ENCODE assay signal across 10 mouse cellular contexts in the genomic region with DNA sequence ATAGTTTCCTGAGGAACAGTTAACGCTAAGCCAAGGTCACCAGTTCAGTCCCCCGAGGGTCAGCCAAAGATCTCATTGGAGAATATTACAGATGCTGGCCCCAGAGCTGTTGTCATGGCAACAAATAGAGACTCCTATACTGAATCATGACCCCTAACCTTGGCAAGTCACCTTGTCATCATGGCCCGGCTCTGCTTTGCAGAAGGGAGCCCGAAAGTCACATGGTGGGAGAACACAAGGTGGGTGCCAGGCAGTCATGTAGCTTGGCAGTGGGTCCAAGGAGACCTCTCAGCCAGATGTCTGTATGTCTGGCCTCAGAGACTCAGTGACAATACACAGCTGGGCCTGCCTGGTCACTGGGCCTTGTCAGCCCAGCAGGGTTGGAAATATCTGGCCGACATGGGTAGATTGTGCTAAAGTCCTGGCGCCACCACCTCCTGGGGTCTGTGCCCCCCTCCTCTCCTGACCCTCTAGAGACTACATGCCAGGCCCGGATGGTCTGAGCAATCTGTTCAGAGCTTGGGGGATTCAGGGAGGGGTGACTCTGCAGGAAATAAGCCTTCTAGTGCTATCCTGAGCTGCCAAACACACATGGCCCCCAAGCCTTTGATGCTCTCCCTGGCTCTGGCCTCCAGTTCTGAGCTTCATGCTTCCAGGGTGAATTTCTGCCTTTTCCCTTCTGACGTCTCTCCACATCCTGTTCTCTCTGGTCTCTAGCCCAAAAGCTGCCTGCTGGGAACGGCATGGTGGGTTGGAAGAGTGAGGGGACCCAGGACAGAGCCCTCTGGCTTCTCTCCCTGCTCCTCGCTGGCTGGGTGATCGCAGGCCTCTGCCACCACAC. TPM values are rescaled to one million over a fixed set of nuclear protein-coding genes. Genes with fewer than 3 reads are reported as not detected.
DNase-seq lines count a peak whose midpoint lies in the region; ATAC-seq and TF ChIP-seq lines count a peak whose summit lies in the region.
"Had no signal": no experiment of that assay in that cellular context is flagged by ENCODE, and none has a peak within 500 bp of the region (broad histone marks: within the 10 kb centered on the region; RNA-seq: fewer than 3 reads in every experiment).

No protein-coding gene starts in this region.

- H3K36me3 ChIP-seq in forebrain, embryonic 16.5 days (ENCODE audit: control insufficient read depth, insufficient read depth), result no peaks in the 10 kb centered on the region
- H3K36me3 ChIP-seq in forebrain, embryonic 13.5 days (ENCODE audit: poor library complexity, severe bottlenecking), result no peaks in the 10 kb centered on the region
- no peaks in the 10 kb centered on the region for H3K36me3 ChIP-seq in heart, postnatal 0 days (replicated peaks; ENCODE audit: control insufficient read depth, insufficient read depth, low read length)
- peaks cover 27% of the 10 kb centered on the region for H3K36me3 ChIP-seq in limb, embryonic 15.5 days
- H3K36me3 ChIP-seq in liver, embryonic 12.5 days, result no peaks in the 10 kb centered on the region

- peaks cover 11% of the 10 kb centered on the region for H3K4me1 ChIP-seq in forebrain, embryonic 16.5 days (replicated peaks; ENCODE audit: control insufficient read depth, insufficient read depth, low read length)
- H3K4me1 ChIP-seq in forebrain, embryonic 13.5 days, result peaks cover 10% of the 10 kb centered on the region; the same call in 1 of the 2 replicates
- H3K4me1 ChIP-seq in heart, postnatal 0 days (ENCODE audit: control insufficient read depth, insufficient read depth), result 0 out of 2 replicates have a peak, but pooled peaks cover 4% of the 10 kb centered on the region
- peaks cover 40% of the 10 kb centered on the region for H3K4me1 ChIP-seq in limb, embryonic 15.5 days
- H3K4me1 ChIP-seq in liver, embryonic 12.5 days, result peaks cover 8% of the 10 kb centered on the region; the same call in 1 of the 2 replicates

- no peaks in the 10 kb centered on the region for H3K27me3 ChIP-seq in forebrain, embryonic 16.5 days (replicated peaks; ENCODE audit: control insufficient read depth, insufficient read depth, low read length)
- H3K27me3 ChIP-seq in forebrain, embryonic 13.5 days, result peaks cover 3% of the 10 kb centered on the region; the same call in 1 of the 2 replicates
- H3K27me3 ChIP-seq in heart, postnatal 0 days (ENCODE audit: control insufficient read depth, insufficient read depth, low read length), result peaks cover 9% of the 10 kb centered on the region
- H3K27me3 ChIP-seq in limb, embryonic 15.5 days, result peaks cover 3% of the 10 kb centered on the region; the same call in 1 of the 2 replicates
- peaks cover 33% of the 10 kb centered on the region for H3K27me3 ChIP-seq in liver, embryonic 12.5 days (replicated peaks)

- no peak overlapping the region for H3K4me2 ChIP-seq in forebrain, embryonic 16.5 days (ENCODE audit: low read length)
- no peak overlapping the region for H3K4me2 ChIP-seq in forebrain, embryonic 13.5 days
- no peak overlapping the region for H3K4me2 ChIP-seq in heart, postnatal 0 days (ENCODE audit: low read depth, low read length)
- H3K4me2 ChIP-seq in limb, embryonic 15.5 days, result no peak overlapping the region
- no peak overlapping the region for H3K4me2 ChIP-seq in liver, embryonic 12.5 days

- H3K9ac ChIP-seq in forebrain, embryonic 16.5 days (replicated peaks; ENCODE audit: low read depth, low read length), result no peak overlapping the region
- H3K9ac ChIP-seq in forebrain, embryonic 13.5 days, result no peak overlapping the region
- no peak overlapping the region for H3K9ac ChIP-seq in heart, postnatal 0 days (replicated peaks; ENCODE audit: low read depth, low read length)
- H3K9ac ChIP-seq in limb, embryonic 15.5 days, result no peak overlapping the region
- H3K9ac ChIP-seq in liver, embryonic 12.5 days, result no peak overlapping the region

- H3K27ac ChIP-seq in forebrain, embryonic 16.5 days (ENCODE audit: low read length), result 0 out of 2 replicates have a peak overlapping the region, but pooled peaks have one; percentile 19
- no peak overlapping the region for H3K27ac ChIP-seq in forebrain, embryonic 13.5 days
- peak overlapping the region; percentile 16 for H3K27ac ChIP-seq in heart, postnatal 0 days (ENCODE audit: low read depth)
- H3K27ac ChIP-seq in limb, embryonic 15.5 days, result peak overlapping the region; percentile 19
- H3K27ac ChIP-seq in liver, embryonic 12.5 days, result no peak overlapping the region

- 0 out of 2 replicates have a peak, but pooled peaks have one; percentile 30 for TF ChIP-seq EP300 in heart, postnatal 0 days (IDR thresholded peaks at IDR 0.05; ENCODE audit: low read depth)

- no peaks in the 10 kb centered on the region for H3K9me3 ChIP-seq in forebrain, embryonic 16.5 days (ENCODE audit: control insufficient read depth, low read length)
- H3K9me3 ChIP-seq in forebrain, embryonic 13.5 days (replicated peaks), result no peaks in the 10 kb centered on the region
- no peaks in the 10 kb centered on the region for H3K9me3 ChIP-seq in heart, postnatal 0 days (replicated peaks; ENCODE audit: control insufficient read depth, low read length)
- no peaks in the 10 kb centered on the region for H3K9me3 ChIP-seq in limb, embryonic 15.5 days
- H3K9me3 ChIP-seq in liver, embryonic 12.5 days (replicated peaks), result no peaks in the 10 kb centered on the region

- DNase-seq in embryo, embryonic 10.5 days (ENCODE audit: low spot score), result peak; percentile 55
- peak; percentile 45 for DNase-seq in heart, postnatal 0 days (ENCODE audit: low spot score)
- no peak for DNase-seq in adrenal gland, postnatal 36 days
- DNase-seq in layer of hippocampus, adult 8-10 months (ENCODE audit: low spot score in 2 of 2), result no peak

- ATAC-seq in forebrain, embryonic 16.5 days, result no peak
- ATAC-seq in forebrain, embryonic 13.5 days, result no peak
- ATAC-seq in heart, postnatal 0 days (ENCODE audit: insufficient read depth, low read depth), result peak; percentile 52
- ATAC-seq in limb, embryonic 15.5 days (ENCODE audit: insufficient number of reproducible peaks, low FRiP score, low TSS enrichment, low read depth), result no peak
- ATAC-seq in liver, embryonic 12.5 days, result no peak

- WGBS in forebrain, embryonic 16.5 days, result 61% methylated on average over 11 of the region's 11 CpGs
- 62% methylated on average over 11 of the region's 11 CpGs for WGBS in forebrain, embryonic 13.5 days
- 51% methylated on average over 11 of the region's 11 CpGs for WGBS in heart, postnatal 0 days
- 35% methylated on average over 11 of the region's 11 CpGs for WGBS in limb, embryonic 15.5 days
- 53% methylated on average over 11 of the region's 11 CpGs for WGBS in liver, embryonic 12.5 days (ENCODE audit: insufficient replicate concordance)

- TF ChIP-seq CTCF in heart, postnatal 0 days (IDR thresholded peaks at IDR 0.05; ENCODE audit: low read depth), result no peak

- no peak overlapping the region for H3K4me3 ChIP-seq in forebrain, embryonic 16.5 days (replicated peaks; ENCODE audit: low read length)
- no peak overlapping the region for H3K4me3 ChIP-seq in forebrain, embryonic 13.5 days
- no peak overlapping the region for H3K4me3 ChIP-seq in heart, postnatal 0 days (ENCODE audit: low read depth, low read length)
- no peak overlapping the region for H3K4me3 ChIP-seq in limb, embryonic 15.5 days
- no peak overlapping the region for H3K4me3 ChIP-seq in liver, embryonic 12.5 days
- H3K4me3 ChIP-seq: myocyte had no signal

RNA-seq across cellular contexts. Expression of gene Eln, which starts 6.4 kb away (rescaled TPM):
- polyA plus RNA-seq in forebrain, embryonic 16.5 days (2015; fragmentation: Nextera tagmentation; extraction: Ambion mirVana), result 8.3 and 10.9 TPM in 2 replicates
- polyA plus RNA-seq in forebrain, embryonic 13.5 days (2015; fragmentation: Nextera tagmentation; extraction: Ambion mirVana), result 3.4 and 3.5 TPM in 2 replicates
- 313 and 411 TPM in 2 replicates for total RNA-seq in heart, postnatal 0 days (2014; rRNA removed; ENCODE audit: low replicate concordance)
- polyA plus RNA-seq in heart, postnatal 0 days (2015; fragmentation: Nextera tagmentation; extraction: Ambion mirVana), result 362 and 388 TPM in 2 replicates
- 178 and 206 TPM in 2 replicates for polyA plus RNA-seq in limb, embryonic 15.5 days (2015; fragmentation: Nextera tagmentation; extraction: Ambion mirVana)
- 10 to 100 TPM; 20.4 to 51.7 TPM for total RNA-seq in adrenal gland, postnatal 36 days (2021)
- 10 to 100 TPM; 10.1 to 14.5 (median 13.5) TPM for total RNA-seq in layer of hippocampus, adult 8-10 months (2022)
- 2.6 and 4.7 TPM in 2 replicates for polyA plus RNA-seq in liver, embryonic 12.5 days (2016; fragmentation: Nextera tagmentation; extraction: Ambion mirVana)
- polyA plus RNA-seq: C2C12 had no signal

RNA-seq across cellular contexts. Expression of gene Limk1, which starts 52.3 kb away (rescaled TPM):
- 15.2 and 19.0 TPM in 2 replicates for polyA plus RNA-seq in forebrain, embryonic 16.5 days (2015; fragmentation: Nextera tagmentation; extraction: Ambion mirVana)
- 13.8 and 14.1 TPM in 2 replicates for polyA plus RNA-seq in forebrain, embryonic 13.5 days (2015; fragmentation: Nextera tagmentation; extraction: Ambion mirVana)
- 6.9 and 12.1 TPM in 2 replicates for total RNA-seq in heart, postnatal 0 days (2014; rRNA removed; ENCODE audit: low replicate concordance)
- 2.4 TPM in 2 replicates for polyA plus RNA-seq in heart, postnatal 0 days (2015; fragmentation: Nextera tagmentation; extraction: Ambion mirVana)
- 4.7 and 7.0 TPM in 2 replicates for polyA plus RNA-seq in limb, embryonic 15.5 days (2015; fragmentation: Nextera tagmentation; extraction: Ambion mirVana)
- total RNA-seq in adrenal gland, postnatal 36 days (2021), result 10 to 100 TPM; 19.5 to 22.6 TPM
- total RNA-seq in layer of hippocampus, adult 8-10 months (2022), result 10 to 100 TPM; 43.7 to 45.3 (median 44.5) TPM
- polyA plus RNA-seq in liver, embryonic 12.5 days (2016; fragmentation: Nextera tagmentation; extraction: Ambion mirVana), result 1.3 and 1.5 TPM in 2 replicates

Comparison
In these comparisons a context has a peak if more than half of its experiments do, and no peak if none do; other contexts are left out.
1. H3K27ac ChIP-seq: peak in forebrain, embryonic 16.5 days (single experiment), heart, postnatal 0 days (single experiment) and limb, embryonic 15.5 days (single experiment); none in forebrain, embryonic 13.5 days (single experiment) and liver, embryonic 12.5 days (single experiment).
2. DNase-seq: peak in embryo, embryonic 10.5 days (single experiment) and heart, postnatal 0 days (single experiment); none in adrenal gland, postnatal 36 days (0 of 2) and layer of hippocampus, adult 8-10 months (0 of 2).
3. RNA of gene Eln, which starts 6.4 kb away (polyA plus RNA-seq): 362 to 388 TPM in heart, postnatal 0 days and 178 to 206 TPM in limb, embryonic 15.5 days; 8.3 to 10.9 TPM in forebrain, embryonic 16.5 days, 3.4 to 3.5 TPM in forebrain, embryonic 13.5 days and 2.6 to 4.7 TPM in liver, embryonic 12.5 days; every median in the first group is over 10 times any median in the second.